Mouse (Mus musculus): ENCODE measurements around the gene Dhx37. TPM values are rescaled to one million over a fixed set of nuclear protein-coding genes. Genes with fewer than 3 reads are reported as not detected.
"Not testable (repeated sequence)": the region's sequence is repeated elsewhere in the genome, so short reads cannot be mapped to it uniquely, and the experiment has no call there.

Gene Dhx37
- polyA plus RNA-seq, 1 experiment, result 13.2 TPM

DNA sequence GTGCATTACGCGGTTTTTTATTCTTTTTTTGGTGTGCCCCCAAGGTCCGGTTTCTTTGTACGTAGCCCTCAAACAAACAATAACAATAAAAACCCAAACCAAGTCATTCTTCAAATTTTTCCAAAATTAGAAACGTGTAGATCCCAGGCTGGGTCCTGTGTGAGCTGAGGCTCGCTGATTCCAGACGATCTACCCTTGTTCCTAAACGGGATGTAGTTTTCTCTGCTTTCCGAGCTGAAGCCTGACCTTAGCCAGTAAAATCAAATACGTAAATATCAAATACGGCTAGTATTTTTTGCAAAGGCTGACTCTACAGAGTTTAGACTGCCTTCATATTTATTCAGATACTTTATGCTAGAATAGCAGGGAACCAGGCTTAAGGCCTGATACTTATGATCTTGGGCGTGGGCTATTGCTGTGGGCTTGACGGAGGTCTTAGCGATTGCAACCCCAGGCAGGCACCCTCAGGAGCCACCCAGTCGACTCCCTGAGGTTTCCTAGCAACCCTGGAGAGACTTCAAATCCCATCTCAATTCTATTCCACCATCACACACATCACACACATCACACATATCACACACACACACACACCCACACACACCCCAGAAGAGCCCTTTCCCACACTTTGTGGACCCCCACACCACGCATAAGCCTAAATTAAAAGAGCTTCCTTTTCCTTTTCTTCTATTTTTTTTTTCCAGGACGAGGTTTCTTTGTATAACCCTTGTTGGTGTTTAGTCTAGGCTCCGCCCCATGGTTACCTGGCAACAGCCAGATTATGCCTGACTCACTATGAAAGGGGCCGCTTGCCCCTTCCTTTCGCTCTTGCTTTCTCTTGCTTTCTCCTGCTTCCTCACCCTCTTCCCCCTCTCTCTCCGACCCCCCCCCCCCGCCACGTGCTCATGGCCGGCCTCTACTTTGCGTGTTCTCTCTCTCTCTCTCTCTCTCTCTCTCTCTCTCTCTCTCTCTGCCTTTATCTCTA is 40.0 kb downstream of the Dhx37 start:
- WGBS, result 2% methylated on average over 23 of the region's 25 CpGs
- H3K4me1 ChIP-seq (ENCODE audit: control insufficient read depth, insufficient read depth, insufficient read length, low read length), result peaks cover 12% of the 10 kb centered on the region

DNA sequence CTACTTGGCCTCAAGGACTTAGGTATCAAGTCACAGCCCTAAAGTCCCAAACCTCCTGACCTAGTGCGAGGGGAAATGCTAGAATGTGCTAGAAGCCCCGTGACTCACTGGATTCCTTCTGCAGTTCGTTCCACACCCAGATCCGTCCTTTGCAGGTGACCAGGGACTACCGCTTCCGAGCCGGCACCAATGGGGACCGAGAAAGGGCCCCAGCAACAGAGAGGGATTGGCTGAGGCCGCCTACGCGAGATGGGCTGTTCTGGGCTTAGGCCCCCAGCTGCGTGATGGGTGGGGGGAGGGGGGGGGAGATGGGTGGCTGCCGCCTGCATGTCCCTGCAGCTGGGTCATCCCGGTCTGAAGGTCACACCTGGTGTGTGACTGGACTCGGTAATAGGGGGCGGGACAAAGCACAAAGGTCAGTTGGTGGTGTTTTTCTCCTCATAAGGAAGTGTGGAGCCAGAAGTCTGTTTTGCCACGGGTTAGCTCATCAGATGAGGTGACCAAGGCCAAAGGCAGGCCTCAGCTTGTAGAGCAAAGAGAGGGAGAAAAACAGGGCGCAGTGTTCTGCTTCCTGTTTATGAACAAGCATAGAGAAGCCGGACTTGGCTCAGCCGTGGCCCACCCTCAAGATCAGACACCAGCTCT is 40.8 kb downstream of the Dhx37 start:
- WGBS, result under 1% methylated on average over 20 of the region's 20 CpGs
- H3K36me3 ChIP-seq (ENCODE audit: control insufficient read depth, insufficient read depth, low read length), result peaks cover 7% of the 10 kb centered on the region
- peak overlapping the region; percentile 48 for H3K4me3 ChIP-seq (ENCODE audit: low read depth, low read length)
- no peaks in the 10 kb centered on the region for H3K27me3 ChIP-seq (ENCODE audit: control insufficient read depth, insufficient read depth, low read length)
- H3K4me1 ChIP-seq (ENCODE audit: control insufficient read depth, insufficient read depth, insufficient read length, low read length), result peaks cover 12% of the 10 kb centered on the region
- peak overlapping the region; percentile 99 for H3K27ac ChIP-seq (ENCODE audit: insufficient read depth, low read depth, low read length)
- TF ChIP-seq POLR2A (IDR thresholded peaks at IDR 0.05; ENCODE audit: low read depth, low read length) (peak; percentile 37; the same call in 1 of the 2 replicates), CTCF (IDR thresholded peaks at IDR 0.05; ENCODE audit: extremely low read depth, insufficient read length, insufficient replicate concordance, low read depth, low read length) (no peak)

More for the DNA sequence above, 40.0 kb downstream of the Dhx37 start:
- Histone ChIP-seq H3K4me3 (ENCODE audit: low read depth, low read length) (peak overlapping the region; percentile 48), H3K27ac (ENCODE audit: insufficient read depth, low read depth, low read length) (peak overlapping the region; percentile 99), H3K36me3 (ENCODE audit: control insufficient read depth, insufficient read depth, low read length) (no peaks in the 10 kb centered on the region; the same call in 1 of the 2 replicates), H3K27me3 (ENCODE audit: control insufficient read depth, insufficient read depth, low read length) (no peaks in the 10 kb centered on the region)
- no peak for TF ChIP-seq CTCF (IDR thresholded peaks at IDR 0.05; ENCODE audit: extremely low read depth, insufficient read length, insufficient replicate concordance, low read depth, low read length)
- no peak for TF ChIP-seq POLR2A (IDR thresholded peaks at IDR 0.05; ENCODE audit: low read depth, low read length)

GRCm38 (mm10) chr5:125392618-125392976 is 41.3 kb downstream of the Dhx37 start:
- 3% methylated on average over 1 of the region's 1 CpGs for WGBS
- H3K27ac ChIP-seq (ENCODE audit: insufficient read depth, low read depth, low read length), result peak overlapping the region; percentile 99
- H3K27me3 ChIP-seq (ENCODE audit: control insufficient read depth, insufficient read depth, low read length), result no peaks in the 10 kb centered on the region
- peaks cover 8% of the 10 kb centered on the region for H3K36me3 ChIP-seq (ENCODE audit: control insufficient read depth, insufficient read depth, low read length)
- H3K4me3 ChIP-seq (ENCODE audit: low read depth, low read length), result peak overlapping the region; percentile 9
- no peak for TF ChIP-seq CTCF (IDR thresholded peaks at IDR 0.05; ENCODE audit: extremely low read depth, insufficient read length, insufficient replicate concordance, low read depth, low read length)
- no peak for TF ChIP-seq POLR2A (IDR thresholded peaks at IDR 0.05; ENCODE audit: low read depth, low read length)
- peaks cover 12% of the 10 kb centered on the region for H3K4me1 ChIP-seq (ENCODE audit: control insufficient read depth, insufficient read depth, insufficient read length, low read length)

DNA sequence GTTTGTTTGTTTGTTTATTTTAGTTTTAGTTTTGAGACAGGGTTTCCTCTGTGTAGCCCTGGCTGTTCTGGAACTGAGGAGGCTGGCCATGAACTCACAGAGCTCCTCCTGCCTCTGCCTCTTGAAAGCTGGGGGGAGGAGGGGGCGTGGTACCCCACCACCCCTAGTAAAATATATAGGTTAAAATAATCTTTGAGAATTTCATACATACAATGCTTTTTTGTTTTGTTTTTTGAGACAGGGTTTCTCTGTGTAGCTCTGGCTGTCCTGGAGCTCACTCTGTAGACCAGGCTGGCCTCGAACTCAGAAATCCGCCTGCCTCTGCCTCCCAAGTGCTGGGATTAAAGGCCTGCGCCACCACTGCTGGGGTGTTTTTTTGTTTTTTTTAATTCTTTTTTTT is 41.7 kb downstream of the Dhx37 start:
- not testable (repeated sequence) for H3K4me3 ChIP-seq (ENCODE audit: low read depth, low read length); H3K36me3 ChIP-seq (ENCODE audit: control insufficient read depth, insufficient read depth, low read length); H3K27me3 ChIP-seq (ENCODE audit: control insufficient read depth, insufficient read depth, low read length)
- 75% methylated on average over 4 of the region's 4 CpGs for WGBS
- Histone ChIP-seq H3K27ac (ENCODE audit: insufficient read depth, low read depth, low read length) (peak overlapping the region; percentile 99), H3K4me1 (ENCODE audit: control insufficient read depth, insufficient read depth, insufficient read length, low read length) (peaks cover 12% of the 10 kb centered on the region)

DNA sequence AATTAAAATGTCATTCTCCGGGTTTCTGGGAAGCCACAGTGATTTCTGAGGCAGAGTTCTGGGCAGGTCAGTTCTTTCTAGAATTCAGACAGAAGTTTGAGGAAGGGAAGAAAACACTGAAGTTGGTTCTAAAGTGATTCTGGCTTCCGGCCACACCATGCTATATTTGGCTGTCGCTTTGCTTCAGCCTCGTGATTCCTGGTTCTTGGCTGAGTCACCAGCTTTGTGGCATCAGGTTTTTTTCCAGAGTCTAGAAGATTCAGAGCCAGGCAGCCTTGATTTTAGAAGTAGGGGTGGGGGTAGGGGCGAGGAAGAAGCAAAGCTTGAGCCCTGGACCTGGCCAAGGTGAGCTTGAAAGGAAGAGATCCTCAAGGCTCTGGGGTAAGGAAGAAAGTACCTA is 42.3 kb downstream of the Dhx37 start:
- TF ChIP-seq POLR2A (IDR thresholded peaks at IDR 0.05; ENCODE audit: low read depth, low read length) (no peak), CTCF (IDR thresholded peaks at IDR 0.05; ENCODE audit: extremely low read depth, insufficient read length, insufficient replicate concordance, low read depth, low read length) (no peak)
- 14% methylated on average over 5 of the region's 5 CpGs for whole genome bisulfite sequencing
- Histone ChIP-seq H3K4me1 (ENCODE audit: control insufficient read depth, insufficient read depth, insufficient read length, low read length) (peaks cover 12% of the 10 kb centered on the region), H3K4me3 (ENCODE audit: low read depth, low read length) (peak overlapping the region; percentile 24; the same call in 1 of the 2 replicates), H3K36me3 (ENCODE audit: control insufficient read depth, insufficient read depth, low read length) (peaks cover 8% of the 10 kb centered on the region), H3K27ac (ENCODE audit: insufficient read depth, low read depth, low read length) (peak overlapping the region; percentile 99), H3K27me3 (ENCODE audit: control insufficient read depth, insufficient read depth, low read length) (no peaks in the 10 kb centered on the region)

GRCm38 (mm10) chr5:125390906-125391477 is 42.9 kb downstream of the Dhx37 start:
- H3K36me3 ChIP-seq (ENCODE audit: control insufficient read depth, insufficient read depth, low read length), result peaks cover 9% of the 10 kb centered on the region
- TF ChIP-seq CTCF (IDR thresholded peaks at IDR 0.05; ENCODE audit: extremely low read depth, insufficient read length, insufficient replicate concordance, low read depth, low read length) (no peak), POLR2A (IDR thresholded peaks at IDR 0.05; ENCODE audit: low read depth, low read length) (no peak)
- no peak overlapping the region for H3K4me3 ChIP-seq (ENCODE audit: low read depth, low read length)
- no peaks in the 10 kb centered on the region for H3K27me3 ChIP-seq (ENCODE audit: control insufficient read depth, insufficient read depth, low read length)
- H3K4me1 ChIP-seq (ENCODE audit: control insufficient read depth, insufficient read depth, insufficient read length, low read length), result peaks cover 12% of the 10 kb centered on the region
- H3K27ac ChIP-seq (ENCODE audit: insufficient read depth, low read depth, low read length), result peak overlapping the region; percentile 99
- WGBS, result 84% methylated on average over 3 of the region's 3 CpGs
